Mouse (Mus musculus) liver, adult 2 months (tissue): ENCODE measurements around the gene Top2a.

Source experiments
- CTCF ChIP-seq: fragments of 200-500 bp; IDR thresholded peaks from 2 replicates; pipeline ENCODE4 v1.5.1; 2011; ENCODE audit warnings: low read depth, low read length, control low read depth
- POLR2A ChIP-seq: fragments of 200-500 bp; IDR thresholded peaks from 2 replicates; pipeline ENCODE4 v1.6.1; 2011; ENCODE audit warnings: low read length, control low read depth; ENCODE audit not compliant: insufficient read depth; ENCODE audit errors: extremely low read depth

DNA sequence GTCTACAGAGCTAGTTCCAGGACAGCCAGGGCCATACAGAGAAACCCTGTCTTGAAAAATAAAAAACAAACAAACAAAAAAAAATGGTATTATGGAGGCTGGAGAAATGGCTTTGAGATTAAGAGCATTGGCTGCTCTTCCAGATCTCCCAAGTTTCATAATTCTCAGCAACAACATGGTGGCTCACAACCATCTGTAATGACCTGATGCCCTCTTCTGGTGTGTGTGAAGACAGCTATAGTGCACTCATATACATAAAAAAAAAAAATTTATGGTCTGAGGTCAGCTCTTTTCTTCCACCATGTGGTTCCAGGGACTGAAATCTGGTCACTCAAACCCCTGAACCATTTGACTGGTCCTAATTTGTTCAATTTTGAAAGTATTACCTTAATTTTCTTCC lies 25.2 kb downstream of the Top2a start:
- TF ChIP-seq POLR2A (no peak), CTCF (no peak)
